Mouse (Mus musculus) liver (tissue): ENCODE data around the gene Gatad2a.
A peak's percentile ranks its signal among the peaks of the same experiment; 100 is the strongest.
"Not testable (repeated sequence)": the region's sequence is repeated elsewhere in the genome, so short reads cannot be mapped to it uniquely, and the experiment has no call there.

Experiments
- DNase-seq: peaks from one replicate; pipeline ENCODE4 v3.0.0-alpha.2; 2020; ENCODE audit warnings: mixed read lengths

Gatad2a gene

DNA sequence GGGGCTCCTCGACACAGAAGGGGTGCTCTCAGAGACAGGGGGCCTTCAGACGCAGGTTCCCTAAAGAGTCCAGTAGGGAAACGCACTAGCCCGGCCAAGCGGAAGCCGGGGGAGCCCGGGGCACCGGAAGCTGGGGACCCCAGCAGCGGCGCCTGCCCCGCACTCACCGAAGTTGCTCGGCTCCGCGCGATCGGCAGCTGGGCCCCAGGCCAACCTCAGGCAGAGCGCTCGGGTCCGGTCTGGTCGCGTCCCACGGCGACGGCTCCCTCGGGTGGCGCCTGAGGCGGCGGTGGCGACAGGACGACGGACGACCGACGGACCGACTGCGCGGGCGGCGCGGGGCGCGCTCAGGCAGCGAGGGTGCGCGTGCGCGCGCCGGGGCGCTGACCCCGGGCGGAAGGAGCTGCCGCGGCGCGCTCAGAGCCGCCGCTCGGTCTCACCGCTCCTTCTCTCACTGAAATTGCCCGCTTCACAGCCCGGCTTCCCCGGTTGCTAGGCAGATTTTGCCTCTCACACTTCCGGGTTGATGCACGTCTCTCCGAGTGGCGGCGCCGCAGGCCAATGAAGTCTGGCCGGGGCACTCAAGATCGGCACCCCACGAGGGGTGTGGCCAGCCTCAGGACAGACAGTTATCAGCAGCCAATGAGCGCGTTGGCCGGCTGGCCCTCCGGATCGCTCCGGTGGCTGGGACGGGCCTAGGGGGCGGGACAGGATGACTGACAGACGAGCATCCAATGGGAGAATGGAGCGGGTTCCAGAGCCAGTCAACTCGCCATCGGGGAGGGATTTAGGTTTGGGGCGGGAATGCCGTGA, at the start of gene Gatad2a:
Gene Gatad2a, minus strand, starts transcription at position 609 of the 813 bp plus-strand sequence.
- peak; percentile 100 for DNase-seq

DNA sequence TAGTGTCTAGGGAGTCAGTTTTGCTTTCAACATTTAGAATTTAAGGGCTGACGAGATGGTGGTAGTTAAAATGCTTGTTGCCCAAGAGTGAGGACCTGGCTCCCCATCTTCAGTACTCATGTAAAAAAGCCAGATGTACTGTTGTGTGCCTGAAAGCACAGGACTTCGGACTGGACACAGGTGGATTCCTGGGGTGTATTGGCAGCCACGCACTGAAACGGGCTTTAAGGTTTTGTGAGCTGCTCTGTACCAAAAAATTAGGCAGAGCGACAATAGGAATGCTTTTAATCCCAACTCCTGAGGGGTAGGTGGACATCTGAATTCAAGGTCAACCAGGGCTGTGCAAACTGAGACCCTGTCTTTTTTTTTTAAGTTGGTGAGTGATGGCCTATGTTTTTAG, 47.8 kb upstream of the Gatad2a start:
- no peak for DNase-seq

DNA sequence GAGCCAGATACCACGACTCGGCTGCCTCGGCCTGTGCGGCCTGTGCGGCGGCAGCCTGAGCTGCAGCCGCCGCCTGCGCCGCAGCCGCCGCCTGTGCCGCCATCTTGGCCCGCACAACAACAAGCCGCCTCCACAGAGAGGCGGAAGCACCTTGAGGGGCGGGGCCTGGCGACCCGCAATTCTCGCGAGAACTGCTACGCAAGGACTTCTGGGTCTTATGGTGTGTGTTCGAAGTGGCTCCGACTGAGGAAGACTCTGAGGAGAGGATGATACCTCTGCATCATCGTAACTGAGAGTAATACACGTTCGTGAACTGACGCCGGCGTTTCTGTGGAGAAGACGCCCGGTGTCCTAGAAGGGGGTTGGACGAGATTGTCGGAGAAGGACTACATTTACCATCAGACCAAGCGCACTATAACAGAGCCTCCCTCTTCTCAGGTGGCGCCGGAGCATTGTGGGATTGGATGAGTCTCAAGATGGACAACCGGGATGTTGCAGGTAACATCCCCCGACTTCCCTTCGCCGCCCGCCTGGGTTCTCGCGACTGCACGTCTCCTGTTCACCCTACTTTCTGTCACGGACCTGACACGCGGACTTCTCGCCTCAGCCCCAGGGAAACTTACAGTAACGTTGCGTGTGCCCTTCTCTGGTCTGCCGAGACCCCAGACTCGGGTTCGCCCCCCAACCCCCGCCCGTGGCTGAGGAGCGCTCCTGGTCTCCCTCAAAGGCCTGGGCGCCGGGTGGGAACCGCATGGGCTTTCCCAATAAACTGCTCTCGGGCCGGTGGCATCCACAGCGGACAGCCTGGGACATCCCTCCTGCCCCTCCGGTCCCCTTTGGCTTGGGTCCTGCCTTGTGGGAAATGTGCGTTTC, 46.6 kb upstream of the Gatad2a start, which contains the start of the genes Mau2 and Sugp1:
Gene Mau2, minus strand, starts transcription at position 152 of the 873 bp plus-strand sequence.
Gene Sugp1, plus strand, starts transcription at position 231 of the 873 bp plus-strand sequence.
- peak; percentile 98 for DNase-seq

DNA sequence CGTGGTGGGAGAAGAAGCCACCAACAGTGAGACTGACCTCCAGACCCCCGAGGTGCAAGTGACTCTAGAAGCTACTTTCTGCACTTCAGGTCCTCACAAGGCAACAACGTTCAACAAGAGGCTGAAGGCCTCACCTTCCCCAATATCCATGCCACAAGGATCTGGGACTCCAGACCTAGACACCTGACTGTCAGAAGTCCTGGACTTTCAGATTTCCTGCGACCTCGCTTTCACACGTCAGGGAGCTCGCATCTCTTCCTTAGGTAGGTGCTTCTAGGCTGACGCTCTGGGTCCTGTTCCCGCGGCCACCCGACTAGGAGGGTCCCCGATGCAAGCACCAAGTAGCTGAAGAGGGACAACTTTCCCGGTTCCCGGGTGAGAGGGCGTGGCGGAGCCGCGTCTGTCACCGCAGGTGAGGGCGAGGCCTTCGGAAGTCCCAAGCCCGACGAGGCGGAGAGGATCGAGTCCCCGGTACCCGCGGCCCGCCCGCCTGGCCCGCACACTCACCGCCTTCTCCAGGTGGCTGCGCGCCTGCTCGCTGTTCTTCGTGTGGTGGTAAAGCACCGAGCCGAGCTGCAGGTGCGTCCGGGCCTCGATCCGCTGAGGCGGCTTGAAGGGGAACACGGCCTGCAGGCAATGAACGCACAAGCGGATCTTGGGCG, 45.8 kb upstream of the Gatad2a start:
- DNase-seq = peak; percentile 68

DNA sequence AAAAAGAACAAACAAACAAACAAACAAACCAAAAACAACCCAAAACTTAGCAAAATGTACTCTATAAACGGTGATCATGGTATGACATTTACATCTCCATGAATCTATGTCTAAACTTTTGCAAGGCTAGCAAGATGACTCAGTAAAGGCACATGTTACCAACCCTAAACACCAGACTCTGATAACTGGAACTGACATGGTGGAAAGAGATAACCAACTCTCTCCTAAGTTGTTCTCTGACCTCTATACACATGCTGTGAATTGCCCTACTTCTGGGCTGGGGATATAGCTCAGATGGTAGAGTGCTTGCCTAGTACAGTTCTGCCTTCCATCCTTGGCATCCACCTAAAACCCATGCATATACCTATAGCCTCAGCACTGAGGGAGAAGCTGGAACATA, 41.8 kb upstream of the Gatad2a start:
- no peak for DNase-seq

DNA sequence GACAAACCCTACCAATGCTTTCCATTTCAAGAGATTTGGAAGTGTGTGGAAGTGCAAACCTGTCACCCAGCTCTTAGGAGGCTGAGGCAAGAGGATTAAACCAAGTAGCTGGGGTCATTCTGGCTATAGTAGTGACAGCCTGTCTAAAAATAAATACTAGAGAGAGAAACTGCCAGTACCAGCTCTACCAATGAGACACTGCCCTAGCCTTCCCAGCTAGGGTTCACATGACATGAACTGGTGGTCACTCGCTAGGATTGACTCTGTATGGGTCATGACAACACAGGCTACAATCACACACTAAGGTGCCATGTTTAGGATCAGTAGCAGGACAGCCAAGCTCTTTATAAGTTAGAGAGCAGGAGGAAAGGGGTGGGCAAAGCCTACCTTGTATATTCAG, 34.1 kb upstream of the Gatad2a start:
- DNase-seq = no peak

DNA sequence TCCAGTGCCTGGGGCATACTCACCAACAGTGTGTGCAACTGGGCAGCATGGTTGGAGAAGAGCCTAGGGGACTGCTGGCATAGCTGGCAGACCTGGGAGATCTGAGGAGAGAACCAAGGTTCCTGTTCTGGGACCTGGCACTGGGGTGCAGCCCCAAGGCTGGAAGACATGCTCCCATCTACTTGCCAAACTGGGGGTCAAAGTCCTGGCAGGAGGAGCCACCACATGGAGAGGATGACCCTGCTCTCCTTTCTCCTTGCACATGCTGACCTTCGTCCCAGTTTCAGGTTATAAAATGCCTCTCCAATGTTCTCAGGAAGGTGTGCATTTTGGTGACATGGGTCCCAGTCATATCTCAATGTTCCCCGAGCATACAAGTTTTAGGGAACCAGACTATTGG, 30.0 kb upstream of the Gatad2a start:
- DNase-seq = no peak

DNA sequence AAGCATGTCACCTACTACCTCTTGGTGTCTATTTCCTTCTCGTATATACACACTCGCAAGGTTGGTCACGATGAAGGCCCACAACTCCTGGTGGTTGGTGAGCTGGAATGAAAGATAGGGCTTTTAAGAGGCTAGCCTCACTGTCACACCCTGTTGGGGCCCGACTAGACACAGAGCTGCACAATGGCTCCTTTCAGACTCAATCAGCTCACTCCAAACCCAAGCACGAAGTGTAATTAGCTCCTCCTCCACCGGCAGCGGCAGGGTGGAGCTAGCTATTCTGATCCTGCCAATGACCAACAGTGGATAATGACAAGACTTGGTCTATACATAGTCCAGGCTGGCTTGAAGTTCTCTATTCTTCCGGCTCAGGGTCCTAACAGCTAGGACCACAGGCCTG, 27.4 kb upstream of the Gatad2a start:
- DNase-seq = no peak

DNA sequence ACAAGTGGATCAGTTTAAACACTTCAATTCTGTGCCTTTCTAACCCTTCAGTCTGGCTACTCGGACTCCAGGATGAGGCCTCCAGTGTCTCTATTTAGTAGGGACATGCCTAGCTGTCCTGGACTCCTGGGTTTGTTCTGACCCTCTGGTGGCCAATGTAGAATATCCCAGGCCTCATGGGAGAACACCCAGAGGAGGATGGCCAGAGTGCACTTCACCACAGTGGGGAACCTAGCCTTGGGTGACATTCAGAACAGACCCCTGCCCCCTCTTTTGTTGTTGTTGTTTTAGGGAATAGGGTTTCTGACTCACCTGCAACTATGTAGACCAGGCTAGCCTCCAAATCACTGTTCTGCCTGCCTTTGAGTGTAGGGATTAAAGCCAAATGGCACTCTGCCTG, 18.8 kb upstream of the Gatad2a start:
- no peak for DNase-seq

DNA sequence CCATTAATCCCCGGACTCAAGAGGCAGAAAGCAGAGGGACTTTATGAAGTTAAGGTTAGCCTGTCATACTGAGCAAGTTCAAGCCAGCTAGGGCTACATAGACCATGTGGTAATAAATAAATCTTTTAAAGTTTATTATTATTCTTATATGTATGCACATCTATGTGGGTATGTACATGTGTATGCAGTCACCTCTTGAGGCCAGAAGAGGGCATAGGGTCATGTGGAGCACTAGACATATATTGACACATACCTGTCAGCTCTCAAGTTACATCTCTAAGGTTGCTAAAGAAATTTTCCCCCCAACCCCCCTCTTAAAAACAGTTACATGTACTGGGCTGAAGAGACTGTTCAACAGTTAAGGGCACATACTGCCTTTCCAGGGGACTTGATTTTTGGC, 16.6 kb upstream of the Gatad2a start:
- no peak for DNase-seq

DNA sequence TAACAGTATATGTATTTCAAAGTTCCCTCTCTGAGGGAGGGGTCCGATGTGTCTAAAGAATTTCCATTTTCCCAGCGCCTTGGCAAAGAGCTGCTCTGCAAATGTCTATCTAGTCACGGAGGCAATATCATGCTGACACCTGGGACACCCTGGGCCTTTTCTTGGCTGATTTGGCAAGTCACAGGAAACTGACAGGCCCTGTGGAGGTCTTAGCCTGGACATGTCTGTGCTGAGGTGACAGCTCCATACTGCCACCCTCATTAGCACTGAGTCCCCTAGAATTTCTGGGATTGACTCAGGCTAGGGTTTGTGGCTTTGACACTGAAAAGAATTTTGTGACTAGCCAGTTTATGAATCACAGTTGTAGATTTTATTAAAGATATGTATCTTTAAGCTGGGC, 16.2 kb upstream of the Gatad2a start:
- DNase-seq = no peak

DNA sequence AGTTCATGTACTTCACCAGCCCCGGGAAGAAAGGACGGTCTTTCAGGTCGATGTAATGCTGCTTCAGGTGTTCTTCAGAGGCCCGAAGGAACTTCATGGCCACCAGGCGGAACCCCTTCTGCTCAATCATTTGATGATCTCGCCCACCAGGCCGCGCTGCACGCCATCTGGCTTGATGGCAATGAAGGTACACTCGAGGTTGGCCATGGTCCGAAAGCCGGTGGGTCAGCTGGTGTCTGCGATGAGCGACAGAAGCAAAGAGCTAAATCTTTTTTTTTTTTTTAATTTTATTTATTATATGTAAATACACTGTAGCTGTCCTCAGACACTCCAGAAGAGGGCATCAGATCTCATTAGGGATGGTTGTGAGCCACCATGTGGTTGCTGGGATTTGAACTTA, 14.6 kb upstream of the Gatad2a start:
- not testable (repeated sequence) for DNase-seq

DNA sequence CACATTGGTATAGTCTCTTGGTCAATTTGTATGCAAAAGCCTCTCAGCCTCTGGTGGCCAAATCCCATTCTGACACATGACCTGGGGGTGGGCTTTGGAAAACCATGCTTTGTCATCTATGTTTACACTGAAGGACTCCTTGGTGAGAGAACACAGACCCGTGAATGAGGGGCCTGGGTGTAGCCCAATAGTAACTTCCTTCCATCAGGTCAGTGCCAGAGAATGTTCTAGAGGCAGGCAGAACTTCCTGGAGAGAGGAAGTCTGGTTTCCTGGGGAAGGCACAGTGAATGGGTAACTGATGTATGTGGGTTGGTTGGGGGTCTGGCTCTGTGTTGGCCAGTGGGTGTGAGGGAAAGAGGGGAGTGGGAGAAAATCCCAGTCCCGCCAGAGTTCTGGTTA, 9.0 kb upstream of the Gatad2a start:
- no peak for DNase-seq

DNA sequence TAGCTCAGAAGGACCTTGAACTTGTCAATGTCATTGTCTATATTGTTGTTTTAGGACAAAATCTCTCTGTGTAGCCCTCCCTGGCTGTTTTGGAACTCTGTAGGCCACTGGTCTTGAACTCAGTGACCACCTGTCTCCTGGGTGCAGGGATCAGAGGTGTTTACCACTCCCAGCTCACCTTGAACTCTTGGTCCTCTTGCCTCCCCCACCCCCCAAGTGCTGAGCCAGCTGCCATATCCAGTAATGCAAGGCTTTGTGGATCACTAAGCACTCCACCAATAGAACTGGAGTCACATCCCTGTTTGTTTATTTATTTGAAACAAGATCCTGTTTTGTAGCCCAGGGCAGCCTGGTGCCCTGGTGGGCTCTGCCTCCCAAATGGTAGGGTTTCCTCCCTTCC, 8.2 kb upstream of the Gatad2a start:
- DNase-seq = no peak

DNA sequence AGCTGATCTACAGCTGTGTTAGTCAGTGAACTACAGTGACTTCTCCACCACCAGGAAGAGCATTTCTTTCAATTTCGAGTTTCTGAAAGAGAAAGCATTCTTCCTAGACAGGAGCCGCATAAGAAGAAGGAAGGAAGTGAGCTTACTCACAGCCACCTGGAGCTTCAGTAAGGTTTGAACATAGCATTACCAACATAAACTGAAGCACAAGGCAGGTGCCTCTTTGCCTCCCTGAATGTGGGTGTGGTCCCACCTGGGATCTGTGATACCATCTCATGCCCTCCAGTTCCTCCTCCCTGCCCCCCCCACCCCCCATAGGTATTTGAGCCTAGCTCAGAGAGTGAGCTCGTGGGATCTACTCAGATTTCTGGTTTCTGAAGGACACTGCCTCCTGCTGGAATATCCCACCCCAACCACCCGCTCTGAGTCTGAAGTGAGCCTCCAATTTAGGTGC, 7.0 kb upstream of the Gatad2a start:
- DNase-seq = peak; percentile 10

DNA sequence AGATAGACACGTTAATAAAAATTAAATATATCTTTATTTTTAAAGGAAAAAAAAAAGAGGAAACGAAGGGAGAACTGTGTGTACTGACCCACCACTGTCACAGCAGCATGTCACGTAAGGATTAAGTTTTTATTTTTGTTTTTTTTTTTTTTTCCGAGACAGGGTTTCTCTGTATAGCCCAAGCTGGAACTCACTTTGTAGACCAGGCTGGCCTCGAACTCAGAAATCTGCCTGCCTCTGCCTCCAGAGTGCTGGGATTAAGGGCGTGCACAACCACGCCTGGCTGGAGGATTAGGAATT, 5.7 kb upstream of the Gatad2a start:
- DNase-seq = not testable (repeated sequence)

DNA sequence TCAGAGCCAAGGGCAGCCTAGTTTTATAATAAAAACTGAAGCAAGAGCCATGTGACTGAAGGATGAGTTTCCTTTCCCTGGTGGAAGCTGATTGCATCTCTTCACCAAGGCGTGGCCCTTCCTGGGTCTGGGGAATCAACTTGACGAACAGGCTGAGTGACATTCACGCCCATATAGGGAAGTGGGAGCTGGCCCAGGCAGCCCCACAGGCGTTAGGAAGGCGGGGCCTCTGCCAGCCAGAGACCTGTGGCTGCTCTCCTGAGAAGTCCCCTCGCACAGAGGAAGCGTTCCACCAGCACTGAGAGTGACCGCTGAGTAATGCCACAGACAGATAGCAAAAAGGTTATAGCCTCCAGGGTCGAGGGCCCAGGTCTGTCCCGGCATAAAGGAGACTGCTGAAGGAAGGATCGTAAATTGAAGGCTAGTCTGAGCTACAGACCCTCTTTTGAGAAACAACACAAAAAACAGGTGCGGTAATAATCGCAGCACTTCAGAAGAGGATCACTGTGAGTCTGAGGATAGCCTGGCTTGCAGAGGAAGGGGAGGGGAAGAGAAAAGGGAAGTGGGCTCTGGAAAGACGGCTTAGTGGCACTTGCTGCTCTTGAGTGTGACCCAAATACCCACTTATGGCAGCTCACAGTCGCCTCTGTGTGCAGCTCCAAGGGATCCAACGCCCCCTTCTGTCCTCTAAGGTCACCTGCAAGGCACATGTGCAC, 5.2 kb upstream of the Gatad2a start:
- DNase-seq = peak; percentile 86

DNA sequence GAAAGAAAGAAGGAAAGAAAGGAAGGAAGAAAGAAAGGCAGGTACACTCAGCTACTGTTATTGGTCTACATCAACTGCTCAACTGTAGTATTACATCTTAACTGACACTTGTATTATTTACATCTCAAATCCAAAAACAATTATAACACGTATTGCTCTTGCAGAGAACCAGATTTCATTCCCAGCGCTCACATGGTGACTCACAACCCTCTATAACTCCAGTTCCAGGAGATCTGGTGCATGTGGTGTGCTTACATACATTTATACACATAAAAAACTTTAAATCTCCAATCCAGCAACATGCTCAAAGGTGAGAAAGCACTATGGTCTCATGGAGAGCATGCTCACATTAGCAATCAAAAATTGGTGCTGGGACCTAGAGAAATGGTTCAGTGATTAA, 4.0 kb upstream of the Gatad2a start:
- DNase-seq = no peak

DNA sequence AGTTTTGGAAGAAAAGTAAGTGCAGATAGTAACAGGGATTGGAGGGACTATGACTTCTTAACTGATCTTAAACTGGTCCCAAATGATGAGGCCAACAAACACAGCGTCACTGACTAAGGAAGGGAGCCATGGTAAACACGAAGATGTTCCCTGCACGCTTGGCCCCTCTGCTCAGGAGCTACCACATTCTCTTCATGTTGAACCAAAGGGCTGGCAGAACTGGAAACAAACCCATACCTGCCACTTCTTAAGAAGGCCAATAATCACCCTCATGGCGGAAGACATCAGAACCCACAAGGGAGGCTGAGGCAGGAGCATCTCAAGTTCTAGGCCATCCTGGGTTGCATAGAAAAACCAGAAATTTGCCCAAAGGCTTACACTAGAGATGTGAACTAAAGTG, 3.1 kb upstream of the Gatad2a start:
- DNase-seq = no peak

DNA sequence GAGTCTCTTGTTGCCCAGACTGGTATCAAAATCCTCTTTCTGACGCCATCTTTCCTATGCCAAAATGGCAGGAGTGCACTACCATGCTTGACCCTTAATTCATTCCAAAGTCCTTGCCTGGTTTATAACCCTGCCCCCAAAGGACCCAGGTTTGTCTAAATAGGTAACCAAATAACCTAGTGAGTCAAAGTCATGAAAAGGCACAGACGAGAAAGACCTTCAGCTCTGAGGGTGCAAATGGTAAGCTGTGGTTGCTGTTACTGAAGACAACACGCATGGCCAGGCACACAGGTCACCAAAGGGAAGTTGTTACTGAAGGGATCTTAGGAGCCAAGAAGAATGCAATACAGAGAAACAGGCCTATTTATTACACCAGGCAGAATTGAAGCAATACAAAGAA, 2.5 kb upstream of the Gatad2a start:
- DNase-seq = no peak

DNA sequence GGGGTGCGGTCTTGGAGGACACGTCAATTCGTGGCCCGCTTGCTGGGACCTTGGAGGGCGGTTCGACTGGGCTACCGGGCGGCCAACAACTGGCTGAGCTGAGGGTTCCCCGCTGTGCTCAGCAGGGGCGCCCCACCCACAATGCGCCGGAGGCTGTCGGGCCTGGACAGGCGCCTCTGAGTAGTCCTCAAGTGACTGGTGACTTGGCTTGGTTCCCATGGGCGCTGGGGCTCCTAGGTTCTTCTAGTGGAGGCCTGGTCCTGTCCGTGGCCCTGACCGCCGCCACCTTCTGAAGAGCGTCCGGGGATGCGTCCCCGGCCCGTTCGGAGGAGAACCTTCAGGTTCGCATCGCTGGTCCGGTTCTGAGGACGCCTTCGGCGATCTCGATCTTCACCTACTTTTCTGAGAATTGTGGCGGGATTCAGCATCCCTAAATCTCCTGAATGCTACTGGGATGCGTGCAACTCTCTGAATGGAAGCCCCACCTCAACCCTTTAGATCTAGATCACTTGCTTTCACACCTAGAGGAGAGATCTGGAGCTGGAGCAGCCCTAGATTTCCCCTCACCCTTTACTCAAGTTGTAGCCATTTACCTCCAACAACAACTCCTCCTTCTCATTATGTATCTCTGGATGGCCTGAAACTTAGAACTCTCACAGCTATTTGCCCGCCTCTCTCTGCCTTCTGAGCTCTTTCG, 553 bp upstream of the Gatad2a start:
- no peak for DNase-seq

DNA sequence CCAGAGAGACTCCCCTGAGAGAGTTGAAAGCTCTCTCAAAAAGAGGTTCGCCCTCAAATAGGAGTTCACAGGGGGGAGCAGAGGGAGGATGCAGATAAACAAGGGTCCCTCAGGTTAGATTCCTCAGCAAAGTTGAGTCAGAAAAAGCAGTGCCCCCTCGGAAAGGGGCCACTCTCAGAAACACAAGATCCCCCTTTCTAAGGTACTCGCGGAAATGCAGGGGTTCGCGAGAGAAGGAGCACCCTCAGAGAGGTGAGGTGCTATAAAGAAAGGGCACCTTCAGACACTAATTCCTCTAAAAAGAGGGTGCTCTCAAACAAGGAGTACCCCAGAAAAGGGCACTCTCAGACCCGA, 785 bp downstream of the Gatad2a start:
- DNase-seq = no peak
